Mouse (Mus musculus): ENCODE results near the gene Wscd2.

- TF ChIP-seq ZNF384 (IDR thresholded peaks at IDR 0.05; ENCODE audit: low read depth, low read length) (no peak), MAFK (IDR thresholded peaks at IDR 0.05; ENCODE audit: insufficient read depth, low read depth, low read length) (no peak)
Observed at GRCm38 (mm10) chr5:113593911-113594705, 104.0 kb downstream of the Wscd2 start.
